Mouse (Mus musculus): Measurements from ENCODE around the gene Phf11b. TPM values are rescaled to one million over a fixed set of nuclear protein-coding genes. Genes with fewer than 3 reads are reported as not detected.

Phf11b gene
- 28.5 to 38.6 TPM (median 33.5 TPM) in 4 replicates for total RNA-seq (2023)

DNA sequence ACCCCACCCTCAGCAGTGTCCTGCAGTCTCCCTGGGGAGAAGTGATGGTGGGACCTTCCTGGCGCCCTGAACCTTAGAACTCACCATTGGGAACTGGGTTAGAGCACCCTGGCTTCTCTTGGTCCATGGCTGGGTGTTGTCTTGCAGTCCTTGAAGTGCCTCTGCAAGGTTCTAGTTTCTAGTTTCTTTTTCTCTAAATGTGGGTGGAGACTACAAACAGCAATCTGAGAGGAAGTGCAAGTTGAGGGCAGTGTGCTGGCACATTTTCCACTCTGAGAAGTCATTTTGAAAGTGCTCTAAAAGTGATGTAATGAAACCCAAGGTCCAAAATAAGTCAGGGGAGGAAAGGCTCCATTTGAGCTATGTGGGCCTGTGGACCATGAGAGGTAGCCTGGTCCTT, at the start of gene Phf11b:
Phf11b (minus strand) TSS at position 163 of the 400 bp plus-strand sequence.

DNA sequence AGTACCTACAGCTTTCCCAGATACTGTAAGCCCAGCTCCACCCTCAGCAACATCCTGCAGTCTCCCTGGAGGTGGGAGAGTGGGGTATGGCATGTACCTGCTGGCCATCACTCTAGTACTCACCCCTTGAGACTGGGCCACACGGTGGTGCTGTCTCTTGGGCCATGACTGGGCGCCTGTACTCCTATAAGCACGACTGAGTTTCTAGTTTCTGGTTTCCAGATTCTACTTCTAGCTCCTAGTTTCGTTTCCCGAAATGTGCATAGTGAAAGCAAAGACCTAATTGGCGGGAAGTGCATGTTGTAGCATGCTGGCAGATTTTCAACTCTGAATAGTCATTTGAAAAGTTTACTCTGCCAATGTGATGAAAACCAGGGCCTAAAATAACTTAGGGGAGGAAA, 24.1 kb upstream of the Phf11b start, which contains the start of gene Phf11d:
Phf11d (minus strand) TSS at position 227 of the 401 bp plus-strand sequence.

DNA sequence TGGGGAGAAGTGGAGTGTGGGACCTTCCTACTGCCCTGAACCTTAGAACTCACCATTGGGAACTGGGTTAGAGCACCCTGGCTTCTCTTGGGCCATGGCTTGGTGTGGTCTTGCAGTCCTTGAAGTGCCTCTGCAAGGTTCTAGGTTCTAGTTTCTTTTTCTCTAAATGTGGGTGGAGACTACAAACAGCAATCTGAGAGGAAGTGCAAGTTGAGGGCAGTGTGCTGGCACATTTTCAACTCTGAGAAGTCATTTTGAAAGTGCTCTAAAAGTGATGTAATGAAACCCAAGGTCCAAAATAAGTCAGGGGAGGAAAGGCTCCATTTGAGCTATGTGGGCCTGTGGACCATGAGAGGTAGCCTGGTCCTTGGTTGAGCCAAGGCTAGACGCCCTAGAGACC, 43.8 kb downstream of the Phf11b start, which contains the start of gene Phf11a:
Phf11a (minus strand) TSS at position 132 of the 400 bp plus-strand sequence.

Other genes starting within 250 kb of the Phf11b start
- not detected in 4 replicates for gene 1700129C05Rik, start 198.5 kb downstream of the Phf11b start, total RNA-seq (2023)
- not detected in 4 replicates for gene Gm5142, start 162.6 kb downstream of the Phf11b start, total RNA-seq (2023)
- 29.3 to 34.3 TPM (median 33.0 TPM) in 4 replicates for gene Rcbtb1, start 140.1 kb downstream of the Phf11b start, total RNA-seq (2023)
- gene Gm6904, start 81.1 kb downstream of the Phf11b start, total RNA-seq (2023), result 1.1 to 7.9 TPM (median 4.3 TPM) in 4 replicates
- 3.6 to 6.1 TPM (median 4.6 TPM) in 4 replicates for gene Phf11a, start 43.8 kb downstream of the Phf11b start, total RNA-seq (2023)
- 8.1 to 11.7 TPM (median 9.5 TPM) in 4 replicates for gene Phf11d, start 24.1 kb upstream of the Phf11b start, total RNA-seq (2023)
- 4.7 to 5.8 TPM (median 5.3 TPM) in 4 replicates for gene Phf11c, start 54.0 kb upstream of the Phf11b start, total RNA-seq (2023)
- gene Setdb2, start 99.5 kb upstream of the Phf11b start, total RNA-seq (2023), result 57.6 to 64.7 TPM (median 59.2 TPM) in 4 replicates
- 35.0 to 46.9 TPM (median 37.6 TPM) in 4 replicates for gene Cab39l, start 99.6 kb upstream of the Phf11b start, total RNA-seq (2023)

Measured in B cell, adult 62 days (primary cell).